In the genomic region with DNA sequence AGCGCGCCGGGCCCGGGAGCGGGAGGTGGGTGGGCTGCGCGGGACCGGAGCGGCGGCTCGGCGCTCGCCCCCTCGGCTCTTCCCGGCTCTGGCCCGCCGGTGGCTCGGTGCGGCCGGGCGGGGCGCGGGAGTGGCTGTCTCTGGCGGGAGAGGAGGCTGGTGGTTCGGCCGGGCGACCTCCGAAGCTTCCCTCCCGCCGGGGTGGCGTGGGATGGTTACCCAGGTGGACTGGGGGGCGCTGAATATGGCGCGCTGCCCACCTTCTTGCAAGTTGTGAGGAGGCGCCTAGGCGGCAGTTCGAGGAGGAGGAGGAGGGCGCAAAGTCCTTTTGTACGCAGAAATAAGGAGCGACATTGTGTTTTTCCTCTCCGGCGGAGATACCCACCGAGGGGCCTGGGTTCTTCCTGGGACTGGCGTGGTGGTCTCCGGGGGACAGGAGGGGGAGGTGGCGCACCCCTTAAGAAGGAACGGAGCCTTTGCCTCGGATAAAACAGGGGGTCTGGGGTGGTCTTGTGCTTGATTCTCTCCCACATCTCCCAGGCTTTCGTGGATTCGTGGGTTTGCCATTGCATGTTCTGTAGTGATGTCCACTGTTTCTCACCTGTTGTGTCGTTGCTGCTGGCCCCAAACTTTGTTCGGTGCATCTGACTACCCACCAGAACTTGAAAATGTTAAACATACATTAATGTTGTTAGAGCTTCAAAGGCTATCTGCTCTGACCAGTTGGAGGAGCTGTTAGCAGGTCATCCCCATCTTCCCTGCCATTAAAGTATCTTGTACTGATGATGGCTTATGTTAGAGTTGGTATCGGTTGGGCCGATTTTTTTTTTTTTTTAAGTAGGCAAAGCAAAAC, we compare ENCODE assay signal across 8 mouse cellular contexts. TPM values are rescaled to one million over a fixed set of nuclear protein-coding genes. Genes with fewer than 3 reads are reported as not detected.
A peak's percentile ranks its signal among the peaks of the same experiment; 100 is the strongest.
DNase-seq lines count a peak whose midpoint lies in the region; ATAC-seq and TF ChIP-seq lines count a peak whose summit lies in the region.

No protein-coding gene starts in this region.

- H3K9me3 ChIP-seq in hindbrain, postnatal 0 days (ENCODE audit: low read length), result no peaks in the 10 kb centered on the region

- peaks cover 13% of the 10 kb centered on the region for H3K4me1 ChIP-seq in hindbrain, postnatal 0 days (ENCODE audit: insufficient read depth, low read length)

- peak overlapping the region; percentile 100 for H3K27ac ChIP-seq in hindbrain, postnatal 0 days

- peak overlapping the region; percentile 99 for H3K9ac ChIP-seq in hindbrain, postnatal 0 days (replicated peaks; ENCODE audit: low read length)

- WGBS in hindbrain, postnatal 0 days, result 3% methylated on average over 44 of the region's 54 CpGs

- peak; percentile 73 to 86 for DNase-seq in adrenal gland, adult (ENCODE audit: inconsistent age in 2 of 2, low spot score in 1 of 2)
- peak; percentile 17 to 41 for DNase-seq in gastrocnemius, adult 8-10 months (ENCODE audit: low spot score in 2 of 2)
- peak; percentile 68 for DNase-seq in hindbrain, postnatal 0 days (ENCODE audit: low spot score)
- peak; percentile 49 to 57 for DNase-seq in left cerebral cortex, postnatal 25 days (ENCODE audit: low spot score in 2 of 2)
- peak; percentile 36 to 49 for DNase-seq in right cerebral cortex, postnatal 36 days (ENCODE audit: low spot score in 2 of 2)
- DNase-seq in urinary bladder, postnatal 36 days (ENCODE audit: low spot score in 2 of 2), result peak; percentile 30 to 51

- peak; percentile 34 for TF ChIP-seq CTCF in hindbrain, postnatal 0 days (IDR thresholded peaks at IDR 0.05; ENCODE audit: low read depth)

- peak overlapping the region; percentile 83 for H3K4me2 ChIP-seq in hindbrain, postnatal 0 days (ENCODE audit: low read depth, low read length)

- ATAC-seq in common myeloid progenitor, adult 5-6 weeks (replicated peaks; ENCODE audit: low read depth, poor library complexity, severe bottlenecking), result peak; percentile 20
- ATAC-seq in hindbrain, postnatal 0 days, result no peak
- peak; percentile 33; the same call in 1 of the 2 replicates for ATAC-seq in megakaryocyte-erythroid progenitor cell, adult 5-6 weeks (replicated peaks; ENCODE audit: low FRiP score, low TSS enrichment, poor library complexity, severe bottlenecking)

- no peaks in the 10 kb centered on the region for H3K36me3 ChIP-seq in hindbrain, postnatal 0 days (ENCODE audit: insufficient read depth, low read length)

- no peaks in the 10 kb centered on the region for H3K27me3 ChIP-seq in hindbrain, postnatal 0 days (ENCODE audit: insufficient read depth, low read length)

- intact Hi-C loops in left cerebral cortex, postnatal 25 days (cut with DNase I), result loop anchor here (5.0 kb wide), 3 partner anchors 86 to 281 kb away; partner anchors contain the start of genes Ahcyl2 and Strip2

- H3K4me3 ChIP-seq in hindbrain, postnatal 0 days (ENCODE audit: low read length), result peak overlapping the region; percentile 98

RNA-seq across cellular contexts. Expression of gene Nrf1, which starts 0.9 kb away (rescaled TPM):
- 60.9 and 61.9 TPM in 2 replicates for total RNA-seq in common myeloid progenitor, adult 5-6 weeks (2017)
- total RNA-seq in gastrocnemius, adult 8-10 months (2022), result 10 to 100 TPM; 10.8 to 13.6 (median 11.7) TPM
- total RNA-seq in hindbrain, postnatal 0 days (2014; rRNA removed), result 71.9 and 77.7 TPM in 2 replicates
- 21.3 and 24.5 TPM in 2 replicates for polyA plus RNA-seq in hindbrain, postnatal 0 days (2015; fragmentation: Nextera tagmentation; extraction: Ambion mirVana)
- total RNA-seq in left cerebral cortex, postnatal 25 days (2021), result 10 to 100 TPM; 23.6 to 26.8 TPM
- total RNA-seq in megakaryocyte-erythroid progenitor cell, adult 5-6 weeks (2014; fragmentation: Nextera tagmentation), result 75.5 and 77.6 TPM in 2 replicates
- 58.9 and 85.1 TPM in 2 replicates for total RNA-seq in megakaryocyte-erythroid progenitor cell, adult 5-6 weeks (2017)

Comparison
In these comparisons a context has a peak if more than half of its experiments do, and no peak if none do; other contexts are left out.
1. DNase-seq: peak in every context shown above with its lines; median percentile 80 in adrenal gland, adult; 68 in hindbrain, postnatal 0 days; 53 in left cerebral cortex, postnatal 25 days; 42 in right cerebral cortex, postnatal 36 days; 40 in urinary bladder, postnatal 36 days; 29 in gastrocnemius, adult 8-10 months.